Mouse (Mus musculus): ENCODE results near the gene Hpse2.

DNA sequence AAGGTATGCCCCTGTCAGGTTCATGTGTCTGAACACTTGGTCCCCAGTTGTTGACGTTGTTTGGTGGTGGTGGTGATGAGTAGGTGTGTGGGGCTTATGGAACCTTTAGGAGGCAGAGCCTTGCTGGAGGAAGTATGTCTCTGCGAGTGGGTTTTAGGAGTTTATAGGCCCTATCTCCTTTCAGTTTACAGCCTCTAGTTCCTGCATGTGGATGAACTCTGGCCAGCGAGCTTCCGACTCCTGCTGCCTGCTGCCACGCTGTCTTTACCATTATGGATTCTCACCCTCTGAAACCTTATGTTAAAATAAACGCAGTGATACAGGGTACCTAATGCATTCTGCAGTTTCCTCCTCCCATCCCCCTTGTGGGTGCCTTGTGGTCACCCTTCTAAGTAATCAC lies 648.4 kb downstream of the Hpse2 start:
- TF ChIP-seq CTCF (conservative IDR thresholded peaks at IDR 0.05; ENCODE audit: insufficient read depth, insufficient read length, low read depth, low read length) (no peak), POLR2A (IDR thresholded peaks at IDR 0.05; ENCODE audit: low read depth, low read length) (no peak)

Measured in kidney, adult 2 months (tissue).